Mouse (Mus musculus): ENCODE measurements around the gene Pus7.

- TF ChIP-seq POLR2A (IDR thresholded peaks at IDR 0.05; ENCODE audit: borderline replicate concordance, extremely low read depth, insufficient read depth, insufficient read length, poor library complexity, severe bottlenecking): no peak
- no peak for TF ChIP-seq CTCF (IDR thresholded peaks at IDR 0.05; ENCODE audit: borderline replicate concordance, extremely low read depth, insufficient read depth, insufficient read length)
Observed at GRCm38 (mm10) chr5:23718182-23718534, 65.4 kb downstream of the Pus7 start.
